Mouse (Mus musculus): ENCODE measurements around the gene Cox16. TPM values are rescaled to one million over a fixed set of nuclear protein-coding genes. Genes with fewer than 3 reads are reported as not detected.
A peak's percentile ranks its signal among the peaks of the same experiment; 100 is the strongest.
"Not testable (repeated sequence)": the region's sequence is repeated elsewhere in the genome, so short reads cannot be mapped to it uniquely, and the experiment has no call there.

The Cox16 gene
- 103 and 117 TPM in 2 replicates for polyA plus RNA-seq (2014; fragmentation: Nextera tagmentation; extraction: Ambion mirVana)

DNA sequence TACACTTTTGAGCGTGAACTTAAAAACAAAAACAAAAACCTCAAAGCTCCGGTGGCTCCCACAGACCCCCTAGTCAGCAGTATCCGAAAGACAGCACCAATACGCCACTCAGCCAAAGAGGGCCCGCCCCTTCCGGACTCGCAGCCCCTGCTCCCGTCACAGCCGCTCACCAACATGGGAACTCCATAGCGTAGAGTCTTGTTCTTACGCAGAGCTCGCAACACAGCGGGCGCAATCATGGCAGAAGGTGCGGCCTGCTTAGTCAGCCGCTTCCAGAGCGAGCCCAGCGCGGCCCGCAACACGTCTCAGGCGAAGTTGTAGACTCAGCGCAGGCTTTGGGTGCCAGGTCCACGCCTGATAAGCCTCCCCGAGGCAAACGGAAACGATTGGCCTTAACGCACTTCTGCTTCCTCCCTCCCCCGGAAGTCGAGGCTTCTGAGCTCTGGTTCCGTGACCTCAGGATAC, at the start of gene Cox16:
Gene Cox16, minus strand, starts transcription at position 401 of the 465 bp plus-strand sequence.
- H3K9me3 ChIP-seq (ENCODE audit: control insufficient read depth, low read length): no peaks in the 10 kb centered on the region
- peak; percentile 97 for ATAC-seq (ENCODE audit: insufficient number of reproducible peaks, low FRiP score, low TSS enrichment, low read depth)
- H3K4me1 ChIP-seq (ENCODE audit: control insufficient read depth, insufficient read depth, low read length): no peaks in the 10 kb centered on the region
- peak; percentile 91 for DNase-seq (ENCODE audit: low spot score)
- peak within 1 kb of the TSS; percentile 83 for H3K27ac ChIP-seq (replicated peaks; ENCODE audit: low read depth, low read length)
- no peaks in the 10 kb centered on the region for H3K27me3 ChIP-seq (ENCODE audit: control insufficient read depth, insufficient read depth, low read length)
- H3K36me3 ChIP-seq (ENCODE audit: control insufficient read depth, insufficient read depth, low read length): no peaks in the 10 kb centered on the region
- peak within 1 kb of the TSS; percentile 73 for H3K9ac ChIP-seq (ENCODE audit: low read length)
- peak within 1 kb of the TSS; percentile 46 for H3K4me2 ChIP-seq (ENCODE audit: low read depth, severe bottlenecking)
- peak within 1 kb of the TSS; percentile 70 for H3K4me3 ChIP-seq (ENCODE audit: low read depth, low read length)
- WGBS: under 1% methylated on average over 31 of the region's 31 CpGs

DNA sequence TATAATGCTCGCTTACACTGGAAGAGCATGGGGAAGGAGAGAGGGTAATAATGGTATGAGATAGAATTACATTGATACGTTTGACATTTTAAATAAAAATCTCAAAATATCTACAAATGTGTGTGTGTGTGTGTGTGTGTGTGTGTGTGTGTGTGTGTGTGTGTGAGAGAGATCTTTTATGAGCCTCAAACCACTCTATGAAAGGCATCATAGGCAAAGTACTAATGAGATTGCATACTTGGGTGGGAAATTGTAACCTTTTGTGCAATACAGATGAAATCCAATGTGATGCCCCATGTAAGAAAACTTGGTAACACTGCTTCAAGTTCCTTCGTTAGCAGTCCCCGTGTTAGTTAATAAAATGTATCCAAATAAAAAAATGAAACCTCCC, 48.1 kb upstream of the Cox16 start:
- peak; percentile 35; the same call in 1 of the 2 replicates for ATAC-seq (ENCODE audit: insufficient number of reproducible peaks, low FRiP score, low TSS enrichment, low read depth)
- 42% methylated on average over 4 of the region's 4 CpGs for WGBS
- peak overlapping the region; percentile 61 for H3K4me2 ChIP-seq (ENCODE audit: low read depth, severe bottlenecking)
- H3K9ac ChIP-seq (ENCODE audit: low read length): peak overlapping the region; percentile 79; the same call in 1 of the 2 replicates
- no peaks in the 10 kb centered on the region for H3K36me3 ChIP-seq (ENCODE audit: control insufficient read depth, insufficient read depth, low read length)
- peak overlapping the region; percentile 82 for H3K4me3 ChIP-seq (ENCODE audit: low read depth, low read length)
- no peaks in the 10 kb centered on the region for H3K9me3 ChIP-seq (ENCODE audit: control insufficient read depth, low read length)
- DNase-seq (ENCODE audit: low spot score): no peak
- no peaks in the 10 kb centered on the region for H3K4me1 ChIP-seq (ENCODE audit: control insufficient read depth, insufficient read depth, low read length)
- no peak overlapping the region for H3K27ac ChIP-seq (replicated peaks; ENCODE audit: low read depth, low read length)
- H3K27me3 ChIP-seq (ENCODE audit: control insufficient read depth, insufficient read depth, low read length): no peaks in the 10 kb centered on the region

DNA sequence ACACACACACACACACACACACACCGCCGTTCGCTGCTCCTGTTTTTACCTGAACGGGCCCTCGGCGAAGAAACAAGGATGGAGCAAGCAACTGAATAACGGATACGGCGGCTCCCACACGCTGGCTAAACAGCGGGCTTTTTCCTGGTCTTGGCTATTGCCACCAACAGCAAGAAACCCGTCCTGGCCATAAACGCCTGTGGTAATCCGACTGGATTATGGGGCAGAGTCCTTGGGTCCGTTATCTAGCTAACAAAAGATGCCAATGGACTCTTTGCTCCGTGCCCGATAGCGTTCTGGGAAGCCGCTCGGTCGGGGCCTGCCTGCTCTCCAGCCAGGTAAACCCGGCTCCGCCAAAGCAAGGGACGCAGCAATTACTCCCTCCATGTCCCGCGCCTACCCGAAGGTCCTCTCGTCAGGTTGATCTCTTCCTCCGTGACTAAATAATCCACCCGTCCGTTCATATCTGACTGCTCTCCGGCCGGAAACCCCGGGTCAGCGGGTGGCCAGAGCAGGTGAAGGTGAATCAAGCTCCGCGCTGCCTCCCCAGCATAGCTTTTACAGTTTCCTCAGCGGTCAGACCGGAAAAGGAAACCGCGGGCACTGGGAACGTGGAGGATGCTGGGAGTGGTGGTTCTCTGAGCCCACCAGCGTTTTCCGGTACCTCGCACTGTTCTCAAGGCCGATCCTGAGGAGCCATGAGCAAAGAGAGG, 47.5 kb upstream of the Cox16 start, which contains the start of the genes Gm20498 and Synj2bp:
Gene Gm20498, minus strand, starts transcription at position 590 of the 713 bp plus-strand sequence.
Gene Synj2bp, minus strand, starts transcription at position 596 of the 713 bp plus-strand sequence.
- Histone ChIP-seq H3K9ac (ENCODE audit: low read length) (peak within 1 kb of the TSS; percentile 79), H3K36me3 (ENCODE audit: control insufficient read depth, insufficient read depth, low read length) (no peaks in the 10 kb centered on the region), H3K9me3 (ENCODE audit: control insufficient read depth, low read length) (no peaks in the 10 kb centered on the region), H3K4me2 (ENCODE audit: low read depth, severe bottlenecking) (peak within 1 kb of the TSS; percentile 61), H3K4me3 (ENCODE audit: low read depth, low read length) (peak within 1 kb of the TSS; percentile 82), H3K27me3 (ENCODE audit: control insufficient read depth, insufficient read depth, low read length) (no peaks in the 10 kb centered on the region), H3K27ac (replicated peaks; ENCODE audit: low read depth, low read length) (no peak within 1 kb of the TSS), H3K4me1 (ENCODE audit: control insufficient read depth, insufficient read depth, low read length) (no peaks in the 10 kb centered on the region)
- DNase-seq (ENCODE audit: low spot score): peak; percentile 87
- ATAC-seq (ENCODE audit: insufficient number of reproducible peaks, low FRiP score, low TSS enrichment, low read depth): peak; percentile 90
- WGBS: under 1% methylated on average over 46 of the region's 46 CpGs

DNA sequence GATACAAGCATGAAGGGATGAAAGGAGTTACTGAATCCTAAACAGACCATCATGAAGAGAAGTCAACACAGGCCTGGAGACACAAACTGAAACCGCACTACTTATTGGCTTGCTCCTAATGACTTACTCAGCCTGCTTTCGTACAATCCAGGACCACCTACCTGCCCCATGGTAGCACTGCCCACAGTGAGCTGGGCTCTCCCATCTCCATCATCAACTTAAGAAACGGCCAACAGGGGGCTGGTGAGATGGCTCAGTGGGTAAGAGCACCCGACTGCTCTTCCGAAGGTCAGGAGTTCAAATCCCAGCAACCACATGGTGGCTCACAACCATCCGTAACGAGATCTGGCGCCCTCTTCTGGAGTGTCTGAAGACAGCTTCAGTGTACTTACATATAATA, 45.7 kb upstream of the Cox16 start:
- not testable (repeated sequence) for H3K27ac ChIP-seq (replicated peaks; ENCODE audit: low read depth, low read length); H3K9ac ChIP-seq (ENCODE audit: low read length); DNase-seq (ENCODE audit: low spot score); H3K4me1 ChIP-seq (ENCODE audit: control insufficient read depth, insufficient read depth, low read length); H3K4me3 ChIP-seq (ENCODE audit: low read depth, low read length); H3K9me3 ChIP-seq (ENCODE audit: control insufficient read depth, low read length); ATAC-seq (ENCODE audit: insufficient number of reproducible peaks, low FRiP score, low TSS enrichment, low read depth); H3K27me3 ChIP-seq (ENCODE audit: control insufficient read depth, insufficient read depth, low read length); H3K4me2 ChIP-seq (ENCODE audit: low read depth, severe bottlenecking); H3K36me3 ChIP-seq (ENCODE audit: control insufficient read depth, insufficient read depth, low read length)
- 87% methylated on average over 5 of the region's 8 CpGs for WGBS

DNA sequence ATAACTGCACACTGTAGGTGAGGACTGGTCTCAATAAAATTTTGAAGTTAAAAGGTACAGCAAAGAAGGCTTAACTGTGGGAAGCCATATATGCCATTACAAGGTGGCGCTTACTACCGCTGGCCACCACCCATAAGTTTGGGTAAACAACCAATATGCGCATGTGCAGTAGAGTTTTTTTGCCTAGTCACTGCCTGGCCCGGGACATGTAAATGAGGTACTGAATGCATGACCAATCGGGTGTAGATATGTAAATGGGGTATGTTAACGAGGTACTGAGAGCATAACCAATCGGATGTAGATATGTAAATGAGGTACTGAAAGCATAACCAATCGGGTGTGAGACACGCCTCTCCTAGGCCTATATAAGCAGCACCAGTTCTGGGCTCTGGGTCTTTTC, 12.0 kb upstream of the Cox16 start:
- WGBS: 95% methylated on average over 9 of the region's 9 CpGs
- not testable (repeated sequence) for H3K27me3 ChIP-seq (ENCODE audit: control insufficient read depth, insufficient read depth, low read length); H3K4me3 ChIP-seq (ENCODE audit: low read depth, low read length); ATAC-seq (ENCODE audit: insufficient number of reproducible peaks, low FRiP score, low TSS enrichment, low read depth); H3K4me2 ChIP-seq (ENCODE audit: low read depth, severe bottlenecking); H3K9ac ChIP-seq (ENCODE audit: low read length); H3K27ac ChIP-seq (replicated peaks; ENCODE audit: low read depth, low read length); DNase-seq (ENCODE audit: low spot score); H3K4me1 ChIP-seq (ENCODE audit: control insufficient read depth, insufficient read depth, low read length); H3K9me3 ChIP-seq (ENCODE audit: control insufficient read depth, low read length); H3K36me3 ChIP-seq (ENCODE audit: control insufficient read depth, insufficient read depth, low read length)

DNA sequence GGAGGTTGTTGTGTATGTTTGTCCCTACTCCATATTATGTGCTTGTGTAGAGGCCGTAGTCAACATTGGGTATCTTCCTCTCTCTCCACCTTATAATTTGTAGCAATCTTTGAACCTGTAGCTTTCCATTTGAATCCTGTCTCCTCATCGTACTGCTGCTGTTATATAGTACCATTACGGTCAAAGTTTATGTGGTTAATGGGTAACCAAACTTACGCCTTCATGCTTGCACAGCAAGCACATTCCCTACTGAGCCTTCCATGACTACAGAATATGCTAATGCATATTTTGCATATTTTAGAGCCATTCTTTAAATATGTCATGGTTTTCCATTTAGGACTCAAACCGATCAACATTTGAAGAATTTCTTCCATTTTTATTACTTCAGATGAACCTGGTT, 5.6 kb upstream of the Cox16 start:
- Histone ChIP-seq H3K9ac (ENCODE audit: low read length) (no peak overlapping the region), H3K9me3 (ENCODE audit: control insufficient read depth, low read length) (no peaks in the 10 kb centered on the region), H3K4me3 (ENCODE audit: low read depth, low read length) (no peak overlapping the region), H3K27ac (replicated peaks; ENCODE audit: low read depth, low read length) (no peak overlapping the region), H3K4me2 (ENCODE audit: low read depth, severe bottlenecking) (no peak overlapping the region), H3K36me3 (ENCODE audit: control insufficient read depth, insufficient read depth, low read length) (no peaks in the 10 kb centered on the region), H3K27me3 (ENCODE audit: control insufficient read depth, insufficient read depth, low read length) (no peaks in the 10 kb centered on the region), H3K4me1 (ENCODE audit: control insufficient read depth, insufficient read depth, low read length) (no peaks in the 10 kb centered on the region)
- ATAC-seq (ENCODE audit: insufficient number of reproducible peaks, low FRiP score, low TSS enrichment, low read depth) (no peak), DNase-seq (ENCODE audit: low spot score) (no peak)
- WGBS: 93% methylated on average over 5 of the region's 5 CpGs

DNA sequence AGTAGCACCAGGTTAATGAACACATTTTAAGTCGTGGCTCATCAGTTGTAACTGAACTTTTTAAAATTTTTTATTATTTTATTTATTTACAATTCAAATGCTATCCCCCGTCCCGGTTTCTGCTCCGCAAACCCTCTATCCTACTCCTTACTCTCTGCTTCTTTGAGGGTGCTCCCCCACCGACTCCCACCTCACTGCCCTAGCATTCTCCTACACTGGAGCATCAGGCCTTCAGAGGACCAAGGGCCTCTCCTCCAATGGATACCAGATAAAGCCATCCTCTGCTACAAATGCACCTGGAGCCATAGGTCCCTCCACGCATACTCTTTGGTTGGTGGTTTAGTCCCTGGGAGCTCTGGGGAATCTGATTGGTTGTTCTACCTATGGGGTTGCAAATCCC, 384 bp upstream of the Cox16 start:
- Histone ChIP-seq H3K4me1 (ENCODE audit: control insufficient read depth, insufficient read depth, low read length) (no peaks in the 10 kb centered on the region), H3K27me3 (ENCODE audit: control insufficient read depth, insufficient read depth, low read length) (no peaks in the 10 kb centered on the region), H3K4me3 (ENCODE audit: low read depth, low read length) (peak overlapping the region; percentile 70), H3K36me3 (ENCODE audit: control insufficient read depth, insufficient read depth, low read length) (no peaks in the 10 kb centered on the region), H3K4me2 (ENCODE audit: low read depth, severe bottlenecking) (peak overlapping the region; percentile 46), H3K9me3 (ENCODE audit: control insufficient read depth, low read length) (no peaks in the 10 kb centered on the region), H3K27ac (replicated peaks; ENCODE audit: low read depth, low read length) (no peak overlapping the region), H3K9ac (ENCODE audit: low read length) (peak overlapping the region; percentile 73; the same call in 1 of the 2 replicates)
- WGBS: 48% methylated on average over 6 of the region's 6 CpGs
- DNase-seq (ENCODE audit: low spot score) (no peak), ATAC-seq (ENCODE audit: insufficient number of reproducible peaks, low FRiP score, low TSS enrichment, low read depth) (0 out of 2 replicates have a peak, but pooled peaks have one; percentile 18)

DNA sequence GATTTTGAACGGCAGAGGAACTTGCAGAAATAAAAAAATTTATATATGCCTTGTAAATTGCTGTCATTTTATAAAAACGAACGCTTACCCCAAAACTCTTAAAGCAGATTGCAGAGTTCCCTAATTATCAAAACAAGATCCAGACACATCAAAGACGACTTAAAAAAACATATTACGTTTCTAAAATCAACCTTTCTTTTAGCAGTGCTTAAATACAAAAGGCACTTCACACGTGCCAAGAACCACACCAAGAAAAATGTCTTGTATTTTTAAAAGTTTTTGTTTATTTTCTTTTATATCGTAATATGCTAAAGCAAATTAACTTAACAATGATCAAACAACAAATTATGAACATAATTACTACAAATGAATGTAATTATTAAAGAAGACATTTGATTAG, 715 bp downstream of the Cox16 start:
- Histone ChIP-seq H3K9me3 (ENCODE audit: control insufficient read depth, low read length) (no peaks in the 10 kb centered on the region), H3K27ac (replicated peaks; ENCODE audit: low read depth, low read length) (no peak overlapping the region), H3K4me3 (ENCODE audit: low read depth, low read length) (peak overlapping the region; percentile 70), H3K36me3 (ENCODE audit: control insufficient read depth, insufficient read depth, low read length) (no peaks in the 10 kb centered on the region), H3K9ac (ENCODE audit: low read length) (peak overlapping the region; percentile 73; the same call in 1 of the 2 replicates), H3K4me2 (ENCODE audit: low read depth, severe bottlenecking) (peak overlapping the region; percentile 46), H3K4me1 (ENCODE audit: control insufficient read depth, insufficient read depth, low read length) (no peaks in the 10 kb centered on the region), H3K27me3 (ENCODE audit: control insufficient read depth, insufficient read depth, low read length) (no peaks in the 10 kb centered on the region)
- DNase-seq (ENCODE audit: low spot score): no peak
- ATAC-seq (ENCODE audit: insufficient number of reproducible peaks, low FRiP score, low TSS enrichment, low read depth): no peak
- 4% methylated on average over 7 of the region's 7 CpGs for WGBS

Data from limb, embryonic 11.5 days (tissue).